Mouse (Mus musculus): ENCODE measurements around the gene Macrod2.

GRCm38 (mm10) chr2:140971845-140972244 lies 576.7 kb downstream of the Macrod2 start:
- TF ChIP-seq CTCF (IDR thresholded peaks at IDR 0.05; ENCODE audit: borderline replicate concordance, insufficient read depth, low read depth, low read length) (no peak), POLR2A (IDR thresholded peaks at IDR 0.05; ENCODE audit: borderline replicate concordance, insufficient read depth, low read length) (no peak)

Data from cerebellum, adult 2 months (tissue).